Mouse (Mus musculus) right cerebral cortex, postnatal 36 days (tissue): ENCODE data around the gene Prrt4.
"Not testable (repeated sequence)": the region's sequence is repeated elsewhere in the genome, so short reads cannot be mapped to it uniquely, and the experiment has no call there.

ENCODE experiments used
- DNase-seq, 2 experiments: peaks; one replicate each; pipeline ENCODE4 v3.0.0; 2022; ENCODE audit warnings: low spot score in 2 of 2, mixed read lengths in 1 of 2

The Prrt4 gene

GRCm38 (mm10) chr6:29198309-29199222, 19.2 kb upstream of the Prrt4 start:
- peak; percentile 83 to 89 for DNase-seq

GRCm38 (mm10) chr6:29195846-29196698, 16.7 kb upstream of the Prrt4 start:
- no peak for DNase-seq

DNA sequence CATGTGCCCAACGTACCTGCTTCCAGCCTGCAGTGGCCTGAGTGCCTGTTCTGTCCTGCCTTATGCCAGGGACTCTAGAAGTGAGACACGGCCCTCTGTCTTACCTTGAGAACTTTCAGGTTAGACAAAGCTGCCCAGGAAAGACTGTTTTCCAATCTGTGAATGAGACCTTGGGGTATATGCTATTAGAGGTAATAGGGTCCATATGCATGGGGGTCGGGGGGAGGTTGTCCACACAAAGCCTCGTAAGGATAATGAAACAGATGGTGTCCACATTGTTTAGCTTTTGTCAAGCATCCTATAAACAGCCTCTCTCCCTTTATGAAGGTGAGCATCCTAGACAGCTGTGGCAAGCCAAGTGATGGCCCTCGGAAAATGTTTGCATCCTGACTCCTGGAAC, 15.8 kb upstream of the Prrt4 start:
- DNase-seq, result no peak

DNA sequence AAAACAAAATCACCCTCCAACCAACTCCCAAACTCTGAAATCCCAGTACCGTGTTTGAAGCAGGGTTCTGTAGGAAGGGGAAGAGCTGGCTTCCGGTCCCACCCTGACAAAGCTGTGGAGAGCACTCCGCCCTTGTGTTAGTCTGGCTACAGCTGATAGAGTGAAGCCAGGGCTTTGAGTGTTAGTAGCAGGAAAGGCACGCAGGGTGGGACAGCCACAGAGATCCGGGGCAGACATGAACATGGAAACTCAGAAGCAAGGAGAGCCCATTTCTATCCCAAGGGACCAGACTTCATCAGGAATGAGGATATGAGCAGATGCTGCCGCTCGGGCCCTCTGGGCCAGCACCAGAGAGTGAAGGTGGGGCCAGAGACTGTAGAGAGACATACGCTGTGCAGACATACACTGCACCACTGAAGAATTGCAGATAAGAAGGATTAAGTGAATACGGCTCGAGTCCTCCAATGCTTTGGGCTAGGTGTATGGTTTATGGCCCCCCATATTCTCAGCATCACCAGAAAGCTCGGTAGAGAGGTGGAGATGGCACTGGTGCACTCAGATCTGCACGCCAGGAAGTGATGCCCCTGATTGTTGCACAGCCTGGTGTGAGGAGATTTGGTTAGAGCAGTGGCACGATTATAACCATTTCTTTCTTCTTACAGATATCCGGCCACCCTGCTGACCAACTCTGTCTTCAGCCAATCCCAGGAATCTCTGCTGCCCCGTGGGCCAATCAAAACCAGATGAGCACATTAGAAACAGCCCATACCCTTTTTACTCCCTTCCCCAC, 14.8 kb upstream of the Prrt4 start:
- DNase-seq, result no peak

- DNase-seq, result no peak
These were observed 8.6 kb upstream of the Prrt4 start for GRCm38 (mm10) chr6:29187936-29188335.

DNA sequence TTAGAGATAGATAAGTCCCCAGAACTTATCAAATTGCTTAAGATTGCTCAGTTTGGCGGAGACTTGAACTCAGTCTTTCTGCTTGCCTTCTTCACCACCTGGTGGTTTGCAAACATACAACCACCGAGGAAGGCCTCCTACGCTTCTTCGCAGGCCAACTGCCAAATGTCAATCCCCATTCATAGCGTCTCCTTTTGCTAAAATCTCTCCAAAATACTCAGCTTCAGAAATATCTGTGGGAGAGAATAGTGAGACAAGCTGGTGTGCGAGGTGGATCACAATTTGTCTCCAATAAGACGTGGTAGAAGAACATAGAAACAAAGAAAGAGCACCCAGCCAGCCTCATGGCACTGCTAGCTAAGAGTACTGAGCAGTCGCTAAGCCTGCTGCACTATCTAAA, 459 bp upstream of the Prrt4 start:
- DNase-seq, result peak; percentile 40 to 48

DNA sequence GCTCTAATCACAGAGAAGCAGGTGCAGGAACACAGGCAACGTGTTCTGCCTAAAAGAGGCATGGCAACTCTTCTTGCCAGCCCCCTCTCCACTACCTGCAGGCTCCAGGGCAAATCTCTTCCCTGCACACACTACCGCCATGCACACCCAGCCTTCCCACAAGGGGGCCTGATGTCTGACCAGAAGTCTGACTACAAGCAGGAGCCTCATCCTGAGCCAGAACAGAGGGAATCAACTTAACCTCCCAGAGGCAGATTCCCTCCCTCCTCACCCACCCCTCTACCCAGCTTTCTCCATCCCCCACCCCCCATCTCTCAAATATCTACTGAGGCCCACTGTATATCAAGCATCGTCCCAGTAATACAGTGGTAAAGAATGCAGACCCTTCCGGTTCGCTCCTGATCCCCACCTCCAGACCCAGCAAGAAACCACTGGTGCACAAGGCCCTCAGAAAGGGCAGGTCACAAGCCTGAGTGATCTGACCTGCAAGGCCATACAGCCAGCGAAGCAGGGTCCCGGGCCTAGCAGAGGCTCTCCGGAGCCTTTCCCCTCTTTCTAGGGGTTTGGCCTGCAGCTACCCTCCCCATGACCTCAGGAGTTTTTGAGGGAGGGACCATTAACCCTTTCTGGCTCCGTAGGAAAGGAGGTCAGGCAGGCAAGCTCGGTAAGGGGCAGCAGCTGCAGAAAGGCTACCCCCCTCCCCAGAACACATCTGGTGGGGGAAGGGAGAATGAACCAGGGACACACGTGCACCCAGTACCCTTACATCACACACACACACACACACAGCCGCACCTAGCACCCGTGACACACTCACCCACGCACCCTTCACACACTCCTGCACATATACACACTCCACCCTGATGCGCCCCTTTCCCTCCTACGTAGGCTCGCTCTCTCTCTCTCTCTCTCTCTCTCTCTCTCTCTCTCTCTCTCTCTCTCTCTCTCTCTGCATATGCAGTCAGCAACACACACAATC, 1.2 kb downstream of the Prrt4 start:
- no peak for DNase-seq

- no peak for DNase-seq
These were observed 4.3 kb downstream of the Prrt4 start for GRCm38 (mm10) chr6:29175113-29175512.

GRCm38 (mm10) chr6:29174368-29174767, 5.0 kb downstream of the Prrt4 start:
- no peak for DNase-seq

DNA sequence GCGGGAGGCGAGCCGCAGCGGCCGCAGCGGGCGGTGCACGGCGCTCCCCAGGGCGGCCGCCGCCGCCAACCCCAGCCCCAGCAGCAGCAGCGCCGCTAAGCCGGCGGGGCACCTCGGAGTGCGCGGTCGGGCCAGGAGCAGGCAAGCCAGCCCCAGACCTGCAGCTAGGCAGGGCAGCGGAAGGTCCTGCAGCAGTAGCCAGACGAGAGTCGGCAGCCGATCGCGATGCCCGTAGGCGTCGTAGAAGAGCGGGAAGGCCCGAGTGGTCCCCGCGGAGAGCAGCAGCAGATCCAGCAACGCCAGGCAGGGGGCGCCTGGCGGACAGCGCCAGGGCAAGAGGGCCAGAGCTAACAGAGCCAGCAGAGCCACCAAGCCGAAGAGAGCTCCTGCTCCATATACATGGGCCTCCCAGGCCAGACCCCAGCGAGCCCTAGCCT, 8.4 kb downstream of the Prrt4 start:
- DNase-seq, result peak; percentile 41 to 48

DNA sequence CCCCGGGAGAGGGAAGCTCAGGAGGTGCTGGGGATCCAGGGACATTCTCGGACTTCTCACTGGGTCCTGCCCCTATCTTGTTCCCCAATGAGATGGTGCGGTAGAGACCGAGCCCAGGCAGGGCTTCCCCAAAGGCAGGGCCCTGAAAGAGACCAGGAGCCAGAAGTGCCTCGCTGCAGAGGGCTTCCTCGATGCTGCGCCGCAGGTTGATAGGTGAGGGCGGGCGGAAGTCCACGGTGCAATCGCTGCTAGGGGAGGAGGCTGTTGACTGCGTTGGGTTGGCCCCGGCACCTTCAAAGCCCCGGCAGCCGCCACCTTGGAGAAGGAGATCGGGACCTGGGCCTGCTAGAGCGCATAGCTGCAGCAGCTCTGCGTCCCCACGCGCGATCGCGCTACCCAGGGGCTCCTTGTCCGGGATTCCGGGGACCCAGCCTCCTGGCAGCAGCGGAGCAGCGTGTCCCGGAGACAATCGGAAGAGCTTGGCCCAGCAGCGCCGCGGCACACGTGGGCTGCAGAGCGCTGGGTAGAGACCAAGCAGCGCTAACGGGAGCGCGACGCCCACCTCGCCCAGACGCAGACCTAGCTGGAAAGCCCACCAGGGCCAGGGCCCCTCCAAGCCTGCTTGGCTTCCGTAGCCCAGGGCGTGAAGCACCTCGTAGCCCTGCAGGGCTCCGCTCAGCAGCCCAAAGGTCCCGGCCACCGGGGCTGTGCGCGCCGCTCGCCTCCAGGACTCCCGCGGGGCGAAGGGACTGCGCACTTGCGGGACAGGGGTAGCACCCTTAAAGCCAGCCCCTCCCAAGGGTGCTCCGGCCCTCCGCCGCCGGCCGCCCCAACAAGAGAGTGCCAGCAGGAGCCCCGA, 9.1 kb downstream of the Prrt4 start:
- no peak for DNase-seq

GRCm38 (mm10) chr6:29169675-29170062, 9.7 kb downstream of the Prrt4 start:
- DNase-seq, result no peak

GRCm38 (mm10) chr6:29168871-29169270, 10.5 kb downstream of the Prrt4 start:
- no peak for DNase-seq

- no peak for DNase-seq
These were observed 13.2 kb downstream of the Prrt4 start for GRCm38 (mm10) chr6:29166196-29166595.

GRCm38 (mm10) chr6:29164314-29165244, 14.8 kb downstream of the Prrt4 start, which contains the start of gene Rbm28:
Gene Rbm28 (minus strand): TSS chr6:29165006.
- DNase-seq, result peak; percentile 75 to 86

DNA sequence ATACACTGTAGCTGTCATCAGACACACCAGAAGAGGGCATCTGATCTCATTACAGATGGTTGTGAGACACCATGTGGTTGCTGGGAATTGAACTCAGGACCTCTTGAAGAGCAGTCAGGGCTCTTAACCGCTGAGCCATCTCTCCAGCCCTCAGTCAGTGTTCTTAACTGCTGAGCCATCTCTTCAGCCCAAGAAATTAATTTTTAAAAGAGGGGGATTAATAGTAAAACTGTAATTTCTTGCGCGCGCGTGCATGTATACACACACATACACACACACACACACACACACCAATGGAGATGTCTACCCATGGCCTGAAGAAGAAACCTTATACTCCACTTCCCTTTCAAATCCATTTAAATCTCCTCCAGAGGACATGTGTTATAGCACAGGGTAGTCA, 18.1 kb downstream of the Prrt4 start:
- not testable (repeated sequence) for DNase-seq

GRCm38 (mm10) chr6:29160786-29161185, 18.6 kb downstream of the Prrt4 start:
- no peak for DNase-seq

GRCm38 (mm10) chr6:29156326-29156725, 23.1 kb downstream of the Prrt4 start:
- DNase-seq, result no peak
